11 mouse cellular contexts compared by ENCODE assay signal in the genomic region with DNA sequence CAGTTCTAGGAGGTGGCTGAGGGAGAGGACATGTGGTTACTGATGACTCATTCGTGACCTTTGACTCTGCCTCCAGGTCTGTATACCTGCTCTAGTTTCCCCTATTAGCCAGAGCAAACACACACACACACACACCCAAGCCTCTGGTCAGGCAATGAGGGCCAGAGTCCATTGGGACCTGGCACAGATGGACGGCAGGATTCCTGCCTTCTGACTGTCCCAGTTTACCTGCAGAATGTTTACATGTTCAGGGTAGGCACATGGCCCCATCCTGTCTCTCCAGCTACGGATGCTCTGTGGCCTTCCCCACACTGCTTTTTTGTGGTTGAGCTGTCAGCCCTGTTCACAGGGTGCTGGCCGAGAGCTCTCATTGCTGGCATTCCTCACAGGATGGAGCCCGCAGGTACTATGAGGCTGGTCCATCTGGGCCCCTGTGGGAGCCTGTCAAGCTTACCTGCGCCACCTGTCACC. TPM values are rescaled to one million over a fixed set of nuclear protein-coding genes. Genes with fewer than 3 reads are reported as not detected.
DNase-seq lines count a peak whose midpoint lies in the region; ATAC-seq and TF ChIP-seq lines count a peak whose summit lies in the region.
"Had no signal": no experiment of that assay in that cellular context is flagged by ENCODE, and none has a peak within 500 bp of the region (broad histone marks: within the 10 kb centered on the region; RNA-seq: fewer than 3 reads in every experiment).

No protein-coding gene starts in this region.

- TF ChIP-seq POLR2A in cerebellum, adult 2 months (IDR thresholded peaks at IDR 0.05; ENCODE audit: borderline replicate concordance, insufficient read depth, low read length), result peak; percentile 32; the same call in 1 of the 2 replicates

- H3K27ac ChIP-seq in cerebellum, adult 2 months (ENCODE audit: insufficient read depth, low read length), result peak overlapping the region; percentile 34
- H3K27ac ChIP-seq in stomach, embryonic 16.5 days (ENCODE audit: low read length), result peak overlapping the region; percentile 71
- no peak overlapping the region for H3K27ac ChIP-seq in midbrain, embryonic 13.5 days
- H3K27ac ChIP-seq: forebrain, embryonic 13.5 days; heart, embryonic 15.5 days; left cerebral cortex, adult 2 months had no signal

- DNase-seq in thymus, postnatal 25 days, result peak; percentile 27
- DNase-seq in thymus, postnatal 14 days, result no peak
- peak; percentile 95 to 99 for DNase-seq in cerebellum, adult 2 months
- peak; percentile 69 to 82 for DNase-seq in kidney, postnatal 36 days
- DNase-seq in right cerebral cortex, adult 18-20 months, result no peak
- no peak for DNase-seq in lung, postnatal 10 days

- 0 out of 2 replicates have a peak overlapping the region, but pooled peaks have one; percentile 28 for H3K9ac ChIP-seq in stomach, embryonic 16.5 days (ENCODE audit: low read length)
- H3K9ac ChIP-seq in midbrain, embryonic 13.5 days (replicated peaks), result no peak overlapping the region
- H3K9ac ChIP-seq: forebrain, embryonic 13.5 days; heart, embryonic 15.5 days had no signal

- no peaks in the 10 kb centered on the region for H3K27me3 ChIP-seq in cerebellum, adult 2 months (ENCODE audit: control insufficient read depth, insufficient read depth, low read length)
- H3K27me3 ChIP-seq in stomach, embryonic 16.5 days (ENCODE audit: control insufficient read depth, insufficient read depth, low read length), result no peaks in the 10 kb centered on the region
- H3K27me3 ChIP-seq in midbrain, embryonic 13.5 days, result no peaks in the 10 kb centered on the region
- H3K27me3 ChIP-seq: forebrain, embryonic 13.5 days; heart, embryonic 15.5 days had no signal

- 9% methylated on average over 6 of the region's 6 CpGs for WGBS in cerebellum, adult 2 months
- WGBS in stomach, embryonic 16.5 days, result 43% methylated on average over 6 of the region's 6 CpGs
- WGBS in midbrain, embryonic 13.5 days, result 72% methylated on average over 6 of the region's 6 CpGs

- no peak overlapping the region for H3K4me2 ChIP-seq in stomach, embryonic 16.5 days (ENCODE audit: low read depth, low read length)
- H3K4me2 ChIP-seq in midbrain, embryonic 13.5 days (replicated peaks), result no peak overlapping the region
- H3K4me2 ChIP-seq: forebrain, embryonic 13.5 days; heart, embryonic 15.5 days had no signal

- no peak for TF ChIP-seq CTCF in cerebellum, adult 2 months (IDR thresholded peaks at IDR 0.05; ENCODE audit: borderline replicate concordance, insufficient read depth, low read depth, low read length)

- H3K9me3 ChIP-seq in stomach, embryonic 16.5 days (replicated peaks; ENCODE audit: control insufficient read depth, low read length), result no peaks in the 10 kb centered on the region
- no peaks in the 10 kb centered on the region for H3K9me3 ChIP-seq in midbrain, embryonic 13.5 days
- H3K9me3 ChIP-seq: forebrain, embryonic 13.5 days; heart, embryonic 15.5 days had no signal

- peak; percentile 35; the same call in 1 of the 2 replicates for ATAC-seq in stomach, embryonic 16.5 days (ENCODE audit: insufficient read depth, low FRiP score)
- no peak for ATAC-seq in midbrain, embryonic 13.5 days
- ATAC-seq: forebrain, embryonic 13.5 days had no signal

- H3K4me1 ChIP-seq in cerebellum, adult 2 months (ENCODE audit: control insufficient read depth, insufficient read depth, low read length), result peaks cover 27% of the 10 kb centered on the region
- peaks cover 28% of the 10 kb centered on the region for H3K4me1 ChIP-seq in stomach, embryonic 16.5 days (ENCODE audit: control insufficient read depth, insufficient read depth, low read length)
- peaks cover 27% of the 10 kb centered on the region for H3K4me1 ChIP-seq in midbrain, embryonic 13.5 days (replicated peaks)

- peak overlapping the region; percentile 96 for H3K4me3 ChIP-seq in cerebellum, adult 2 months (replicated peaks; ENCODE audit: insufficient read depth, low read depth, low read length)
- no peak overlapping the region for H3K4me3 ChIP-seq in stomach, embryonic 16.5 days (replicated peaks; ENCODE audit: low read length)
- H3K4me3 ChIP-seq in midbrain, embryonic 13.5 days (replicated peaks), result no peak overlapping the region
- H3K4me3 ChIP-seq: forebrain, embryonic 13.5 days; heart, embryonic 15.5 days; left cerebral cortex, adult 2 months had no signal

- H3K36me3 ChIP-seq in stomach, embryonic 16.5 days (ENCODE audit: control insufficient read depth, insufficient read depth, low read length), result peaks cover under 1% of the 10 kb centered on the region; the same call in 1 of the 2 replicates
- H3K36me3 ChIP-seq in midbrain, embryonic 13.5 days, result peaks cover 9% of the 10 kb centered on the region

RNA-seq across cellular contexts. Expression of a gene that starts 2.0 kb away (rescaled TPM):
- polyA plus RNA-seq in cerebellum, adult 2 months (2012; rRNA removed), result 534 and 635 TPM in 2 replicates
- polyA plus RNA-seq in stomach, embryonic 16.5 days (2015; fragmentation: Nextera tagmentation; extraction: Ambion mirVana), result 0.45 and 0.66 TPM in 2 replicates
- polyA plus RNA-seq in midbrain, embryonic 13.5 days (2015; fragmentation: Nextera tagmentation; extraction: Ambion mirVana), result 0.23 and 0.26 TPM in 2 replicates

RNA-seq across cellular contexts. Expression of a gene that starts 2.5 kb away (rescaled TPM):
- 47.4 and 52.8 TPM in 2 replicates for polyA plus RNA-seq in cerebellum, adult 2 months (2012; rRNA removed)
- 18.5 and 21.7 TPM in 2 replicates for polyA plus RNA-seq in stomach, embryonic 16.5 days (2015; fragmentation: Nextera tagmentation; extraction: Ambion mirVana)
- 10.1 and 11.1 TPM in 2 replicates for polyA plus RNA-seq in midbrain, embryonic 13.5 days (2015; fragmentation: Nextera tagmentation; extraction: Ambion mirVana)

RNA-seq across cellular contexts. Expression of a gene that starts 17.9 kb away (rescaled TPM):
- polyA plus RNA-seq in cerebellum, adult 2 months (2012; rRNA removed), result 214 and 218 TPM in 2 replicates
- polyA plus RNA-seq in stomach, embryonic 16.5 days (2015; fragmentation: Nextera tagmentation; extraction: Ambion mirVana), result 65.5 and 66.5 TPM in 2 replicates
- 89.4 and 92.5 TPM in 2 replicates for polyA plus RNA-seq in midbrain, embryonic 13.5 days (2015; fragmentation: Nextera tagmentation; extraction: Ambion mirVana)

RNA-seq across cellular contexts. Expression of a gene that starts 28.4 kb away (rescaled TPM):
- polyA plus RNA-seq in cerebellum, adult 2 months (2012; rRNA removed), result 4.5 and 4.8 TPM in 2 replicates
- polyA plus RNA-seq in stomach, embryonic 16.5 days (2015; fragmentation: Nextera tagmentation; extraction: Ambion mirVana), result 18.0 and 19.3 TPM in 2 replicates
- polyA plus RNA-seq in midbrain, embryonic 13.5 days (2015; fragmentation: Nextera tagmentation; extraction: Ambion mirVana), result 13.4 and 13.5 TPM in 2 replicates

RNA-seq across cellular contexts. Expression of a gene that starts 59.3 kb away (rescaled TPM):
- polyA plus RNA-seq in cerebellum, adult 2 months (2012; rRNA removed), result 1.5 and 1.7 TPM in 2 replicates
- polyA plus RNA-seq in stomach, embryonic 16.5 days (2015; fragmentation: Nextera tagmentation; extraction: Ambion mirVana), result 32.9 and 33.9 TPM in 2 replicates
- 7.9 and 8.8 TPM in 2 replicates for polyA plus RNA-seq in midbrain, embryonic 13.5 days (2015; fragmentation: Nextera tagmentation; extraction: Ambion mirVana)

Comparison
In these comparisons a context has a peak if more than half of its experiments do, and no peak if none do; other contexts are left out.
1. DNase-seq: peak in thymus, postnatal 25 days (single experiment), cerebellum, adult 2 months (2 of 2) and kidney, postnatal 36 days (2 of 2); none in thymus, postnatal 14 days (single experiment), right cerebral cortex, adult 18-20 months (single experiment) and lung, postnatal 10 days (single experiment).
2. RNA of a gene that starts 2.0 kb away (polyA plus RNA-seq): 534 to 635 TPM in cerebellum, adult 2 months; 0.45 to 0.66 TPM in stomach, embryonic 16.5 days and 0.23 to 0.26 TPM in midbrain, embryonic 13.5 days; every median in the first group is over 100 times any median in the second.